ENCODE assay signal across 14 mouse cellular contexts in the genomic region with DNA sequence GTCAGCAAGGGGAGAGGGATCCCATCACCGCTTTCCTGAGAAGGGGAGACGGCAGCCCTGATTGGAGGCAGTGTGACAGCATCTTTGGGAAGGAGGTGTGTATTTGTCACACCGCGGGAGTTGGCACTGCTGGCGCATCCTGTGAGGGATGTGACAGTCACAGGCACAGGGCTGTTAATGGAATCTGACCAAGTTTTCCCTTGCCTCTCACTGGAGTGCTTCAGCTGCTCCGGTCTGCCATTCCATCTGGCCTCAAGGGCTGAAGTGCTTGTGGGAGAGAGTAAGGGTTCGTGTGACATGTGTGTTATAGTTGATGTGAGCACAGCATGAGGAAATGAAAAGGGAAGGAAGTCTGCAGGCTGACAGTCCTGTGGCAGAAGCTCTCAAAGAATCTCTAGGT. TPM values are rescaled to one million over a fixed set of nuclear protein-coding genes. Genes with fewer than 3 reads are reported as not detected.
DNase-seq lines count a peak whose midpoint lies in the region; ATAC-seq and TF ChIP-seq lines count a peak whose summit lies in the region.
"Had no signal": no experiment of that assay in that cellular context is flagged by ENCODE, and none has a peak within 500 bp of the region (broad histone marks: within the 10 kb centered on the region; RNA-seq: fewer than 3 reads in every experiment).

No protein-coding gene starts in this region.

- DNase-seq in midbrain, postnatal 0 days (ENCODE audit: low spot score) = peak; percentile 94
- no peak for DNase-seq in midbrain, embryonic 14.5 days
- DNase-seq in frontal cortex, postnatal 14 days (ENCODE audit: low spot score in 2 of 2) = peak; percentile 36 to 46
- DNase-seq in left cerebral cortex, postnatal 10 days (ENCODE audit: extremely low spot score in 1 of 2, low spot score in 2 of 2) = peak; percentile 44 to 57
- no peak for DNase-seq in adrenal gland, postnatal 10 days
- no peak for DNase-seq in heart, postnatal 36 days
- no peak for DNase-seq in adrenal gland, adult 8-10 months
- DNase-seq in adrenal gland, adult (ENCODE audit: inconsistent age in 2 of 2, low spot score in 1 of 2) = no peak
- DNase-seq: heart, adult 18-20 months; kidney, adult 18-20 months had no signal

- no peak overlapping the region for H3K4me2 ChIP-seq in midbrain, postnatal 0 days (ENCODE audit: low read depth, low read length, poor library complexity, severe bottlenecking)
- no peak overlapping the region for H3K4me2 ChIP-seq in midbrain, embryonic 14.5 days (ENCODE audit: low read length)
- H3K4me2 ChIP-seq: embryonic facial prominence, embryonic 13.5 days; liver, embryonic 11.5 days; midbrain, embryonic 11.5 days; stomach, embryonic 15.5 days had no signal

- no peak overlapping the region for H3K4me3 ChIP-seq in midbrain, postnatal 0 days (ENCODE audit: low read depth, low read length)
- no peak overlapping the region for H3K4me3 ChIP-seq in midbrain, embryonic 14.5 days (replicated peaks; ENCODE audit: low read depth, low read length)
- H3K4me3 ChIP-seq: embryonic facial prominence, embryonic 13.5 days; stomach, embryonic 15.5 days had no signal

- no peaks in the 10 kb centered on the region for H3K27me3 ChIP-seq in midbrain, postnatal 0 days (ENCODE audit: insufficient read depth, low read length)
- H3K27me3 ChIP-seq in midbrain, embryonic 14.5 days (ENCODE audit: control insufficient read depth, insufficient read depth, low read length) = no peaks in the 10 kb centered on the region
- H3K27me3 ChIP-seq: embryonic facial prominence, embryonic 13.5 days; stomach, embryonic 15.5 days had no signal

- no peaks in the 10 kb centered on the region for H3K9me3 ChIP-seq in midbrain, postnatal 0 days (ENCODE audit: low read length)
- no peaks in the 10 kb centered on the region for H3K9me3 ChIP-seq in midbrain, embryonic 14.5 days (ENCODE audit: control insufficient read depth, low read length)
- H3K9me3 ChIP-seq: stomach, embryonic 15.5 days had no signal

- H3K4me1 ChIP-seq in midbrain, postnatal 0 days (ENCODE audit: insufficient read depth, low read length) = no peaks in the 10 kb centered on the region
- H3K4me1 ChIP-seq in midbrain, embryonic 14.5 days (ENCODE audit: control insufficient read depth, insufficient read depth, low read length) = no peaks in the 10 kb centered on the region
- H3K4me1 ChIP-seq: embryonic facial prominence, embryonic 13.5 days; stomach, embryonic 15.5 days had no signal

- TF ChIP-seq CTCF in midbrain, postnatal 0 days (IDR thresholded peaks at IDR 0.05) = no peak

- peak; percentile 44; the same call in 1 of the 2 replicates for ATAC-seq in midbrain, postnatal 0 days (ENCODE audit: low FRiP score)
- ATAC-seq in midbrain, embryonic 14.5 days (ENCODE audit: low FRiP score, low TSS enrichment) = no peak

- H3K27ac ChIP-seq in midbrain, postnatal 0 days (ENCODE audit: low read depth, low read length) = no peak overlapping the region
- H3K27ac ChIP-seq in midbrain, embryonic 14.5 days (replicated peaks; ENCODE audit: low read depth, low read length) = no peak overlapping the region
- H3K27ac ChIP-seq: embryonic facial prominence, embryonic 13.5 days; stomach, embryonic 15.5 days had no signal

- H3K36me3 ChIP-seq in midbrain, postnatal 0 days (ENCODE audit: insufficient read depth, low read length) = no peaks in the 10 kb centered on the region
- no peaks in the 10 kb centered on the region for H3K36me3 ChIP-seq in midbrain, embryonic 14.5 days (ENCODE audit: control insufficient read depth, insufficient read depth, low read length)
- H3K36me3 ChIP-seq: embryonic facial prominence, embryonic 13.5 days; stomach, embryonic 15.5 days had no signal

- no peak overlapping the region for H3K9ac ChIP-seq in midbrain, postnatal 0 days (replicated peaks; ENCODE audit: low read length, poor library complexity, severe bottlenecking)
- no peak overlapping the region for H3K9ac ChIP-seq in midbrain, embryonic 14.5 days (replicated peaks; ENCODE audit: low read length)
- H3K9ac ChIP-seq: embryonic facial prominence, embryonic 13.5 days; stomach, embryonic 15.5 days had no signal

- WGBS in midbrain, postnatal 0 days = 68% methylated on average over 7 of the region's 7 CpGs
- WGBS in midbrain, embryonic 14.5 days = 81% methylated on average over 7 of the region's 7 CpGs

- intact Hi-C loops in left cerebral cortex, postnatal 10 days (cut with DNase I) = no loop called here
- intact Hi-C loops in heart, postnatal 36 days (cut with DNase I) = no loop called here

RNA-seq across cellular contexts. Expression of gene Tbc1d7, which starts 59.0 kb away (rescaled TPM):
- 30.8 and 48.9 TPM in 2 replicates for total RNA-seq in midbrain, postnatal 0 days (2014; rRNA removed)
- 85.9 and 94.3 TPM in 2 replicates for polyA plus RNA-seq in midbrain, postnatal 0 days (2015; fragmentation: Nextera tagmentation; extraction: Ambion mirVana)
- 101 and 104 TPM in 2 replicates for polyA plus RNA-seq in midbrain, embryonic 14.5 days (2014; fragmentation: Nextera tagmentation; extraction: Ambion mirVana)
- total RNA-seq in left cerebral cortex, postnatal 10 days (2021) = 10 to 100 TPM; 35.9 to 36.0 TPM
- 10 to 100 TPM; 24.4 to 26.7 TPM for total RNA-seq in adrenal gland, postnatal 10 days (2021)
- total RNA-seq in heart, postnatal 36 days (2021) = 10 to 100 TPM; 32.0 to 35.5 TPM
- total RNA-seq in adrenal gland, adult 8-10 months (2022) = 10 to 100 TPM; 13.2 to 19.1 (median 18.4) TPM

Comparison
In these comparisons a context has a peak if more than half of its experiments do, and no peak if none do; other contexts are left out.
1. DNase-seq: peak in midbrain, postnatal 0 days (single experiment), frontal cortex, postnatal 14 days (2 of 2) and left cerebral cortex, postnatal 10 days (2 of 2); none in midbrain, embryonic 14.5 days (single experiment), adrenal gland, postnatal 10 days (single experiment), heart, postnatal 36 days (0 of 2), adrenal gland, adult 8-10 months (single experiment) and adrenal gland, adult (0 of 2).